In the genomic region with DNA sequence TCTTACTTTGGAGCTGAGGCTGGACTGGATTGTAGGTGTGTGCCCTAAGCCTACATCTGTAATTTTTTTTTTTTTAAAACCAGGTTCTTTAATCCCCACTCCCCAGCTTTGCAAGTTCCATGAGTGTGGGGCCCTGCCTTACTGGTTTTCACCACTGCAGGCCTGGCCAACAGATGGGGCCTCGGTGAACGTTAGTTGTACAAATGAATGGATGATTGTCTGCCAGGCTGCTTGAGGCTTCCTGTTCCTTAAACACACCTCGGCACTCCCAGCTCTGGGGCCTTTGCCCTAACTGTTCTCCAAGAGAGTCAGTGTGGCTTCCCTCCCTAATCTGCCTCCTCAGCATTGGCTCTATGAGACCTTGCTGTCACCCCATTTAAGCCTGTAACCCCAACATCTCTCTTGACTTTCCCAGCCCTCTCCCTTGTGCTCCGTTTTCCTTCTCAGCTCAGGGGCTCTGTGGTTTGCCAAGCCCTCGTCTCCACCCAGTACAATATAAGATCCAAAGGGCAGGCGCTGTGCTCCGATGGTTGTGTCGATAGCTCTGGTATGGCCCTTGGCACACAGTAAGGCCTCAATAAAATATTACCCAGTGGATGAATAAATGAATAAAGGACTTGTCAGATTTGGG, we compare ENCODE assay signal across 8 mouse cellular contexts. TPM values are rescaled to one million over a fixed set of nuclear protein-coding genes. Genes with fewer than 3 reads are reported as not detected.
DNase-seq lines count a peak whose midpoint lies in the region; ATAC-seq and TF ChIP-seq lines count a peak whose summit lies in the region.

No protein-coding gene starts in this region.

- peak overlapping the region; percentile 92; the same call in 1 of the 2 replicates for H3K4me2 ChIP-seq in heart, embryonic 14.5 days (ENCODE audit: low read length)
- H3K4me2 ChIP-seq in kidney, embryonic 16.5 days (replicated peaks; ENCODE audit: low read depth, low read length) = peak overlapping the region; percentile 25
- H3K4me2 ChIP-seq in myocyte (ENCODE audit: low read depth) = peak overlapping the region; percentile 87

- H3K9ac ChIP-seq in heart, embryonic 14.5 days (ENCODE audit: low read length) = peak overlapping the region; percentile 38; the same call in 1 of the 2 replicates
- H3K9ac ChIP-seq in kidney, embryonic 16.5 days (replicated peaks; ENCODE audit: low read length) = peak overlapping the region; percentile 20; the same call in 1 of the 2 replicates

- TF ChIP-seq POLR2A in embryonic fibroblast, embryonic 13.5 days (IDR thresholded peaks at IDR 0.05; ENCODE audit: low read depth, low read length) = no peak
- no peak for TF ChIP-seq POLR2A in myocyte (IDR thresholded peaks at IDR 0.05; ENCODE audit: insufficient read length, low read depth)

- H3ac ChIP-seq in myocyte (ENCODE audit: control insufficient read depth, insufficient read length) = no peak overlapping the region

- no peaks in the 10 kb centered on the region for H3K9me3 ChIP-seq in heart, embryonic 14.5 days (ENCODE audit: control insufficient read depth, low read length)
- no peaks in the 10 kb centered on the region for H3K9me3 ChIP-seq in kidney, embryonic 16.5 days (ENCODE audit: low read length)

- WGBS in heart, embryonic 14.5 days = 67% methylated on average over 8 of the region's 8 CpGs
- WGBS in kidney, embryonic 16.5 days = 43% methylated on average over 8 of the region's 8 CpGs

- no peak overlapping the region for H3K27ac ChIP-seq in heart, embryonic 14.5 days (replicated peaks in 1 of 2; ENCODE audit: control insufficient read depth in 1 of 2, insufficient read depth in 1 of 2, low read depth in 2 of 2, low read length in 2 of 2)
- peak overlapping the region; percentile 9; the same call in 1 of the 2 replicates for H3K27ac ChIP-seq in embryonic fibroblast, embryonic 13.5 days (ENCODE audit: insufficient read depth, low read length)
- no peak overlapping the region for H3K27ac ChIP-seq in kidney, embryonic 16.5 days (ENCODE audit: low read length)

- no peak for TF ChIP-seq CTCF in embryonic fibroblast, embryonic 13.5 days (IDR thresholded peaks at IDR 0.05; ENCODE audit: borderline replicate concordance, insufficient read depth, low read length)

- ATAC-seq in heart, embryonic 14.5 days (ENCODE audit: insufficient number of reproducible peaks, insufficient read depth, low FRiP score, low read depth) = no peak
- no peak for ATAC-seq in kidney, embryonic 16.5 days (ENCODE audit: low FRiP score, low TSS enrichment)

- H3K36me3 ChIP-seq in heart, embryonic 14.5 days (ENCODE audit: control insufficient read depth, insufficient read depth, low read length) = no peaks in the 10 kb centered on the region
- H3K36me3 ChIP-seq in kidney, embryonic 16.5 days (ENCODE audit: insufficient read depth, low read length) = no peaks in the 10 kb centered on the region
- H3K36me3 ChIP-seq in myocyte (ENCODE audit: control insufficient read depth, insufficient read depth) = no peaks in the 10 kb centered on the region

- peaks cover 24 to 48% of the 10 kb centered on the region in 2 experiments for H3K4me1 ChIP-seq in heart, embryonic 14.5 days (ENCODE audit: control insufficient read depth in 2 of 2, insufficient read depth in 2 of 2, low read length in 2 of 2)
- peaks cover 20% of the 10 kb centered on the region for H3K4me1 ChIP-seq in embryonic fibroblast, embryonic 13.5 days (ENCODE audit: control insufficient read depth, insufficient read depth, low read length)
- H3K4me1 ChIP-seq in kidney, embryonic 16.5 days (ENCODE audit: insufficient read depth, low read length) = peaks cover 81% of the 10 kb centered on the region

- no peak overlapping the region for H3K4me3 ChIP-seq in heart, embryonic 14.5 days (ENCODE audit: control insufficient read depth in 1 of 2, insufficient read depth in 1 of 2, low read depth in 1 of 2, low read length in 2 of 2)
- peak overlapping the region; percentile 59; the same call in 1 of the 2 replicates for H3K4me3 ChIP-seq in embryonic fibroblast, embryonic 13.5 days (ENCODE audit: insufficient read depth, low read length)
- no peak overlapping the region for H3K4me3 ChIP-seq in kidney, embryonic 16.5 days (ENCODE audit: low read length)
- H3K4me3 ChIP-seq in myocyte = peak overlapping the region; percentile 75

- H3K27me3 ChIP-seq in heart, embryonic 14.5 days (ENCODE audit: control insufficient read depth, insufficient read depth, low read length) = no peaks in the 10 kb centered on the region
- H3K27me3 ChIP-seq in kidney, embryonic 16.5 days (ENCODE audit: insufficient read depth, low read length) = no peaks in the 10 kb centered on the region
- H3K27me3 ChIP-seq in myocyte (ENCODE audit: control insufficient read depth, insufficient read depth, insufficient read length) = no peaks in the 10 kb centered on the region

- no peak for DNase-seq in heart, postnatal 36 days
- no peak for DNase-seq in right cerebral cortex, adult 2 months (ENCODE audit: low spot score in 2 of 2)
- DNase-seq in ovary, postnatal 14 days (ENCODE audit: low spot score) = no peak
- DNase-seq in frontal cortex, adult 2 months (ENCODE audit: extremely low spot score in 1 of 2, low spot score in 1 of 2) = no peak

- intact Hi-C loops in heart, postnatal 36 days (cut with DNase I) = no loop called here

- H3K79me2 ChIP-seq in myocyte (ENCODE audit: control insufficient read depth, insufficient read depth) = peaks cover 84% of the 10 kb centered on the region

TF ChIP-seq in myocyte, 11 proteins besides CTCF, POLR2A, EP300 and RAD21:
- TF ChIP-seq CEBPB (IDR thresholded peaks at IDR 0.05; ENCODE audit: insufficient read depth, poor library complexity, severe bottlenecking) (no peak), MYOG (IDR thresholded peaks at IDR 0.05; ENCODE audit: control insufficient read depth in 1 of 3, insufficient read depth in 1 of 3, insufficient read length in 2 of 3, low read depth in 2 of 3) (no peak), TCF3 (IDR thresholded peaks at IDR 0.05; ENCODE audit: insufficient read length, low read depth) (no peak), MYOD1 (IDR thresholded peaks at IDR 0.05; ENCODE audit: control insufficient read depth in 1 of 3, insufficient read length in 2 of 3, low read depth in 2 of 3) (no peak)

RNA-seq across cellular contexts. Expression of gene Cnnm4, which starts 4.2 kb away (rescaled TPM):
- polyA plus RNA-seq in heart, embryonic 14.5 days (2014; fragmentation: Nextera tagmentation; extraction: Ambion mirVana) = 4.5 and 5.9 TPM in 2 replicates
- total RNA-seq in heart, postnatal 36 days (2021) = 1 to 10 TPM; 3.8 to 4.5 TPM
- 10.4 and 11.6 TPM in 2 replicates for polyA plus RNA-seq in embryonic fibroblast, embryonic 13.5 days (2011; ENCODE audit: insufficient read length, low read depth, missing spikeins)
- polyA plus RNA-seq in kidney, embryonic 16.5 days (2015; fragmentation: Nextera tagmentation; extraction: Ambion mirVana) = 13.8 and 13.9 TPM in 2 replicates
- 21.6 TPM for polyA plus RNA-seq in myocyte (2012; fragmentation: generic; extraction: Trizol)
- polyA plus RNA-seq in frontal cortex, adult 2 months (2012; rRNA removed) = 7.9 and 8.6 TPM in 2 replicates

RNA-seq across cellular contexts. Expression of gene Lman2l, which starts 30.5 kb away (rescaled TPM):
- polyA plus RNA-seq in heart, embryonic 14.5 days (2014; fragmentation: Nextera tagmentation; extraction: Ambion mirVana) = 31.0 and 35.7 TPM in 2 replicates
- total RNA-seq in heart, postnatal 36 days (2021) = 10 to 100 TPM; 21.6 to 28.0 TPM
- 22.7 and 25.9 TPM in 2 replicates for polyA plus RNA-seq in embryonic fibroblast, embryonic 13.5 days (2011; ENCODE audit: insufficient read length, low read depth, missing spikeins)
- 54.0 and 61.4 TPM in 2 replicates for polyA plus RNA-seq in kidney, embryonic 16.5 days (2015; fragmentation: Nextera tagmentation; extraction: Ambion mirVana)
- 44.8 TPM for polyA plus RNA-seq in myocyte (2012; fragmentation: generic; extraction: Trizol)
- polyA plus RNA-seq in frontal cortex, adult 2 months (2012; rRNA removed) = 39.1 and 39.6 TPM in 2 replicates

RNA-seq across cellular contexts. Expression of gene Cnnm3, which starts 36.1 kb away (rescaled TPM):
- 3.7 and 3.9 TPM in 2 replicates for polyA plus RNA-seq in heart, embryonic 14.5 days (2014; fragmentation: Nextera tagmentation; extraction: Ambion mirVana)
- total RNA-seq in heart, postnatal 36 days (2021) = 10 to 100 TPM; 16.0 to 19.2 TPM
- polyA plus RNA-seq in embryonic fibroblast, embryonic 13.5 days (2011; ENCODE audit: insufficient read length, low read depth, missing spikeins) = 4.0 and 6.2 TPM in 2 replicates
- polyA plus RNA-seq in kidney, embryonic 16.5 days (2015; fragmentation: Nextera tagmentation; extraction: Ambion mirVana) = 3.5 and 3.7 TPM in 2 replicates
- 10.2 TPM for polyA plus RNA-seq in myocyte (2012; fragmentation: generic; extraction: Trizol)
- polyA plus RNA-seq in frontal cortex, adult 2 months (2012; rRNA removed) = 26.6 and 27.1 TPM in 2 replicates

Comparison
In these comparisons a context has a peak if more than half of its experiments do, and no peak if none do; other contexts are left out.
1. H3K4me2 ChIP-seq: peak in every context shown above with its lines; median percentile 92 in heart, embryonic 14.5 days; 87 in myocyte; 25 in kidney, embryonic 16.5 days.
2. H3K4me3 ChIP-seq: peak in embryonic fibroblast, embryonic 13.5 days (single experiment) and myocyte (single experiment); none in heart, embryonic 14.5 days (0 of 2) and kidney, embryonic 16.5 days (single experiment).